Mouse (Mus musculus) midbrain, embryonic 13.5 days (tissue): ENCODE data around the gene Sdad1. TPM values are rescaled to one million over a fixed set of nuclear protein-coding genes. Genes with fewer than 3 reads are reported as not detected.

Source experiments
- ATAC-seq: fragments of 200-750 bp; cut with Nextera tagmentation; 2 replicates; pipeline ENCODE4 v1.8.0; 2017; ENCODE audit warnings: mild to moderate bottlenecking, moderate TSS enrichment, moderate library complexity
- H3K27ac ChIP-seq: fragments of 300-500 bp; sonication (generic); 2 replicates; pipeline ENCODE4 v1.5.1; 2015; ENCODE audit warnings: inconsistent platforms, mild to moderate bottlenecking, moderate library complexity
- H3K27me3 ChIP-seq: fragments of 300-500 bp; sonication (generic); 2 replicates; pipeline ENCODE4 v1.6.1; 2015; ENCODE audit warnings: mild to moderate bottlenecking, inconsistent platforms
- H3K36me3 ChIP-seq: fragments of 300-500 bp; sonication (generic); 2 replicates; pipeline ENCODE4 v1.6.1; 2015; ENCODE audit warnings: mild to moderate bottlenecking, inconsistent platforms
- H3K4me1 ChIP-seq: fragments of 300-500 bp; sonication (generic); replicated peaks from 2 replicates; pipeline ENCODE4 v1.6.1; 2015; ENCODE audit warnings: inconsistent platforms
- H3K4me2 ChIP-seq: fragments of 300-500 bp; sonication (generic); replicated peaks from 2 replicates; pipeline ENCODE4 v1.6.1; 2015; ENCODE audit warnings: moderate library complexity, mild to moderate bottlenecking, inconsistent platforms
- H3K4me3 ChIP-seq: fragments of 300-500 bp; sonication (generic); replicated peaks from 2 replicates; pipeline ENCODE4 v1.5.1; 2015; ENCODE audit warnings: mild to moderate bottlenecking, inconsistent platforms
- H3K9ac ChIP-seq: fragments of 300-500 bp; sonication (generic); replicated peaks from 2 replicates; pipeline ENCODE4 v1.6.1; 2015; ENCODE audit warnings: mild to moderate bottlenecking, inconsistent platforms
- H3K9me3 ChIP-seq: fragments of 300-500 bp; sonication (generic); 2 replicates; pipeline ENCODE4 v1.6.1; 2016; ENCODE audit warnings: mild to moderate bottlenecking, inconsistent platforms
- WGBS: fragments of 180-500 bp; shearing (Covaris S2); methylation state at CpG from one replicate; pipeline ENCODE4 v1.1.7; 2015; 5-methylcytosine and 5-hydroxymethylcytosine counted together
- polyA plus RNA-seq: library from polyadenylated mRNA; unstranded; fragments of >200 nt; fragmentation: Nextera tagmentation; extraction: Ambion mirVana; gene quantifications from 2 replicates; pipeline ENCODE4 v1.2.1, GENCODE M21; 2015

Gene Sdad1
- polyA plus RNA-seq, 1 experiment from 2014 or later, result 34.2 TPM

DNA sequence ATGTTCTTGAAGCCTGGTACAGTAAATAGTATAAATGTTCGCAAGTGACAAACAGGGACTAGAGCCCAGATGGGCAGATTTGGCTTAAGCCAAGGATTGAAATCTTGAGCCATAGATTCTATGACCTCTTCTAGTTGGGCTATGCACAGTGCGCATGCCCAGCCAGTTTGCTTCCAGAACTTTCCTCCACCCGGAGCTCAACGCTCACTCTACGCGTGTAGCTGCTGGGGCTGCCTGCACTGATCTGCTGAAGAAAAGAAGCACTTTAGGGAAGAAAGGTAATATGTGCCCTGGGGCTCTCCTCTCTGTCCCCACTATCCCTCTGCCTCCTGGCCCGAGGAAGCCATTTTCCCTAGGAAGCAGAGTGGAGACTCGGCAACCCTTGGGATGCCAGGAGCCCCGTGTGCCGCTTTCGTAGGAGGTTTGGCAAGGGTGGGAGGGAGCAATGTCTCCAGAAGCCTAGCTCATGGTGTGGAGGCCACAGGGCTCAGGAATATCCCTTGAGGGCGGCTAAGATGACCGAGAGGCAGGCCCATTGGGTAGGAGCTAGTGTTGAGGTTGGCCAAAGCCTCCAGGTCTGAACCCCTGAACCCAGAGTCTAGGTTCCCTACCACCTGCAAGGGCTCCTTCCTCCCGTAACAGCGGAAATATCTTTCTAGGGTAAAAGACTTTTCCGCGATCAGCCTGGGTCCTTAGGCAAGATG lies 21.5 kb upstream of the Sdad1 start, which contains the start of gene Art3:
Gene Art3 (plus strand): TSS at position 193 of the 704 bp plus-strand sequence.
- Histone ChIP-seq H3K4me2 (no peak within 1 kb of the TSS), H3K27ac (no peak within 1 kb of the TSS), H3K9me3 (no peaks in the 10 kb centered on the region), H3K9ac (no peak within 1 kb of the TSS), H3K4me1 (no peaks in the 10 kb centered on the region), H3K27me3 (no peaks in the 10 kb centered on the region), H3K4me3 (no peak within 1 kb of the TSS), H3K36me3 (no peaks in the 10 kb centered on the region)
- ATAC-seq, result no peak
- WGBS, result 95% methylated on average over 17 of the region's 17 CpGs

DNA sequence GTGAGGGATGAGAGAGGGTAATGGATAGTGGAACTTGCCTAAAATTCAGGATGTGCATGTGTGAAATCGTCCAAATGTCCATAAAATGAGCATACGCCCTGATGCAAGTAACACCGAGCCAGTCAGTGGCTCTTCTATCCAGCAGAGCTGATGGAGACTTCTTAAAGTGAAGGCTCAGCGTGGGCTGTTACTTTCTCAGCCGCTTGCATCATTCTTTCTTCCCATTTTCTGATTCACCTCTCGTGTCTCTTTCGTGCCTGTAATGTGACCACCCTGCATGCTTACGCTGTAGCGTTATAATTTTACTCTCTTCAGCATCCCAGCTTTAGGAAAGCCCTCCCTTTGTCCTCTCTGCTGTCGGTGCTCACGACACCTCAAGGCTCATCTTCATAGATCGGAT lies 20.8 kb upstream of the Sdad1 start:
- Histone ChIP-seq H3K4me2 (no peak overlapping the region), H3K4me1 (no peaks in the 10 kb centered on the region), H3K9me3 (no peaks in the 10 kb centered on the region), H3K9ac (no peak overlapping the region), H3K27me3 (no peaks in the 10 kb centered on the region), H3K27ac (no peak overlapping the region), H3K4me3 (no peak overlapping the region), H3K36me3 (no peaks in the 10 kb centered on the region)
- ATAC-seq, result no peak
- WGBS, result 93% methylated on average over 12 of the region's 12 CpGs

DNA sequence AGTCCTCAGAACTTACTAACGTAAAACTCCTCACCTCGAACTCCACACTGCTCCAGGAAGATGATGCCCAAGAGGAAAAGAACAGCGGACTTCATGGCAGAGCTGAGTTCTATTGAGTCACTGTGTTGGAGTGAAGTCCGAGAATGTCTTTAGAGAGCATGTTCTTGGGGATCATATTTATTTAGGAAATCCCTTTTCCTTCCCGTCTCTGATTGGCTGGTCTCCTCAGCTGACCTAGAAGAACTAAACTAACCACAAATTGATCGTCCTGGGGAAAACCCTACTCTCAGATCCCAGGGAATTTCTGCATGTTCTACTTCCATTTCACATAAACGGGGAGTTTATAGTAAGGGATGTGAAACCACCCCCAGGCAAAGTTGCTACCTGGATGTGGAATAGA lies 17.6 kb upstream of the Sdad1 start, which contains the start of gene Cxcl9:
Gene Cxcl9 (minus strand): TSS at position 151 of the 400 bp plus-strand sequence.
- no peak within 1 kb of the TSS for H3K4me2 ChIP-seq
- no peak within 1 kb of the TSS for H3K4me3 ChIP-seq
- H3K27ac ChIP-seq, result no peak within 1 kb of the TSS
- no peak for ATAC-seq
- H3K36me3 ChIP-seq, result no peaks in the 10 kb centered on the region
- H3K27me3 ChIP-seq, result no peaks in the 10 kb centered on the region
- H3K9ac ChIP-seq, result no peak within 1 kb of the TSS
- 88% methylated on average over 7 of the region's 7 CpGs for WGBS
- H3K4me1 ChIP-seq, result no peaks in the 10 kb centered on the region
- H3K9me3 ChIP-seq, result no peaks in the 10 kb centered on the region

DNA sequence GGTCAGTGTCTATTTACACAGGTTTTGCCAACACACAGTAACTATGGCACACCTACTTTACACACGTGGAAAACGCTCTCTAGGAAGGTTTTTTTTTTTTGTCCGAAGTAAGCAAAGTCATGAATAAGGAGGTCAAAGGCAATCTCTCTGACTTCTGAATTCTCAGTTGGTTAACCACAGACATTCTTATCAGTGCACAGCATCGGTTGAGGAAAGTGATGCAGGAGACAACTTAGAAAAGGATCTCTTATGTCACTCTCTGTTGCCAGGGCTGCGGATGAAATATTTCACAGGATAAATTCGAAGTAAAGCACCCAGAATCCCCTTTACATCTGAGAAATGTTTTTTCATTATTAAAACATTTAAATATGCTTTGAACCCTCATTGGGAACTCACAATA lies 17.1 kb upstream of the Sdad1 start:
- Histone ChIP-seq H3K4me2 (no peak overlapping the region), H3K27ac (no peak overlapping the region), H3K36me3 (no peaks in the 10 kb centered on the region), H3K4me3 (no peak overlapping the region), H3K4me1 (no peaks in the 10 kb centered on the region), H3K27me3 (no peaks in the 10 kb centered on the region), H3K9ac (no peak overlapping the region), H3K9me3 (no peaks in the 10 kb centered on the region)
- ATAC-seq, result no peak
- 89% methylated on average over 6 of the region's 6 CpGs for WGBS

DNA sequence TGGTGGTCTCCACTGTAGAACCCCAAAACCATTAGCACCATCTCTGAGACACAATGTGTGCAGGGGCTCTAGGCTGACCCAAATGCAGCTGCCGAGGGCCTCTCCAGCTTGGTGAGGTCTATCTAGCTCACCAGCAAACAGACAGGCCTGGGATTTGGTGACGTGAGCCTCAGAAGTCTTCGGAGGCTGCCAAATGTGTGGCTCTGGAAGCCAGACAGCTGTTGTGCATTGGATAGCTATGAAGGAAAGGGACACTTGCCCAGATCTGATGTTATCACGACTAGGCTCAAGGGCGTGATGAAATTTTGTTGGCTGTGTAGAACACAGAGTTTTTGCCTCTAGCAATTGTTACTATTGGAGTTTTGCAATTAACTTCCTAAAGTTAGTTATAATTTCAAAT lies 13.0 kb upstream of the Sdad1 start:
- Histone ChIP-seq H3K9me3 (no peaks in the 10 kb centered on the region), H3K27ac (no peak overlapping the region), H3K27me3 (no peaks in the 10 kb centered on the region), H3K9ac (no peak overlapping the region), H3K36me3 (no peaks in the 10 kb centered on the region), H3K4me1 (no peaks in the 10 kb centered on the region), H3K4me3 (no peak overlapping the region), H3K4me2 (no peak overlapping the region)
- 91% methylated on average over 5 of the region's 5 CpGs for WGBS
- ATAC-seq, result no peak

DNA sequence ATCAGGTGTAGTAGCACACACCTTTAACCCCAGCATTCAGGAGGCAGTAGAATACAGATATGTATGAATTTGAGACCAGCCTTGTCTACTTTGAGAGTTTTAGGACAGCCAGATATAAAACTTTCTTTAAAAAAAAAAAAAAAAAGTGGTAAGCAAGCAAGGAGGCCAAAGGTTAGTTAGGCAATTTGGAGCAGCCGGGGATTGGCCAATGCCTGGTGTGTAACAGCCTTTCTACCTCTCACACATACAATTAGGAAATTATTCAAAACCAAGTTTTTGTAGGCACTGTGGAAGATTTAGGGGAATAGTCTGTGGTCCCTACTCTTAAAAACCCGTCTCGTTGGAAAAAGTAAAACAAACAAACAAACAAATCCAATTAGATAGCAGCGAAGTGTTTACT lies 12.3 kb upstream of the Sdad1 start:
- Histone ChIP-seq H3K4me3 (no peak overlapping the region), H3K9me3 (no peaks in the 10 kb centered on the region), H3K27me3 (no peaks in the 10 kb centered on the region), H3K27ac (no peak overlapping the region), H3K36me3 (no peaks in the 10 kb centered on the region), H3K9ac (no peak overlapping the region), H3K4me1 (no peaks in the 10 kb centered on the region), H3K4me2 (no peak overlapping the region)
- no peak for ATAC-seq
- 91% methylated on average over 4 of the region's 4 CpGs for WGBS

DNA sequence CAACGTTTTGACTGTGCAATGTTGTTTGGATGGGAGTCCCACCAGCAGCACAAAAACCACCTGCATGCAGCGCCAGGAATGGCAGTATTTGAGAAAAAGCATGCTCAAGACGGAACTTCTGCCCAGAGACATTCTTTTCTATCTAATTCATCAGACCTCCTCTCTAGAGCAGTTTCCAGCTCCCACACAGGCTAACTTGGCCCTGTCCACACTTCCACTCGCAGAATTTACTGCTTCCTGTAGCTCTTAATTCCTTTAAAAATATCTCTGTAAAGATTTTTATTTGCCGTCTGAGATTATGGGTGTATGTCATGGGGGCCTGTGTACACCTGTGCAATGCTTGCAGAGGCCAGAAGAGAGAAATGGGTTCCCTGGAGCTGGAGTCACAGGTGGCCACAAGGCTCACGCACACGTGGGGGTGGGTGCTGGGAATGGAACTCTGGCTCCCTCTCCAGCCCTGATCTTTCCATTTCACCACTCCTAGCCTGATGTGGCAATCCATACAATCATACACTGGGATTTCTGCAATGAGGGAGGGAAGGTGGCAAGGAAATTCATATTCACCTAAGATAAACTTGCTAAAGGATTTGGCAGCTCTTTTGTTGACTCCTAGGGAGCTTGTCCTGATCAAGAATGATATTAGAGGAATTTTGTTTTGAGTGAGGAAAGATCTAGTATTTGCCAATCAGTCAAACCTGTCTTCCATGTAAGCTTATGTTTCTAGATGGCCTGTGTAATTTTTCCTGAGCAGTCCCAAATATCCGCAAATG lies 11.5 kb upstream of the Sdad1 start:
- no peak for ATAC-seq
- no peaks in the 10 kb centered on the region for H3K27me3 ChIP-seq
- no peaks in the 10 kb centered on the region for H3K9me3 ChIP-seq
- no peaks in the 10 kb centered on the region for H3K4me1 ChIP-seq
- no peak overlapping the region for H3K9ac ChIP-seq
- H3K4me2 ChIP-seq, result no peak overlapping the region
- H3K4me3 ChIP-seq, result no peak overlapping the region
- 84% methylated on average over 8 of the region's 8 CpGs for WGBS
- H3K36me3 ChIP-seq, result no peaks in the 10 kb centered on the region
- H3K27ac ChIP-seq, result no peak overlapping the region

DNA sequence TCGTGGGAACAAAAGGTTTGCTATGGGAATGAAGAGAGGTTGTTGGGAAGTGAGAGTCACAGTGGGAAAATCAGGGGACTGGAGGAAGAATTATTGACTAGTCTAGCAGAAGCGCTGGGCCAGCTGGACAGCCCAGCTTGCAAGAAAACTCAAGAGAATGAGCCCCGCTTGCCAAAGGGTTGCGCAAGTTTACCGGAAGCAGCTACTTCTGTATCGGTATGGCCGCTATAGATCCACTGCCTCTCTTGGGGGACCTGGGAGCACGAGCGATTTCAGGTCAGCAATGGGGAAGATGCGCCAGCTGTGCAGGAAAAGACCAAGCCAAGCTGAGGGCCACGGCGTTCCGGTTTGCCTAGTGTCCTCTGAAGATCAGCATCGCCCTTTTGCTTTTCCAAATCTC lies 8.3 kb upstream of the Sdad1 start:
- Histone ChIP-seq H3K36me3 (no peaks in the 10 kb centered on the region), H3K27ac (no peak overlapping the region), H3K4me2 (no peak overlapping the region), H3K4me3 (no peak overlapping the region), H3K9me3 (no peaks in the 10 kb centered on the region), H3K4me1 (no peaks in the 10 kb centered on the region), H3K9ac (no peak overlapping the region), H3K27me3 (no peaks in the 10 kb centered on the region)
- WGBS, result 92% methylated on average over 14 of the region's 14 CpGs
- no peak for ATAC-seq

DNA sequence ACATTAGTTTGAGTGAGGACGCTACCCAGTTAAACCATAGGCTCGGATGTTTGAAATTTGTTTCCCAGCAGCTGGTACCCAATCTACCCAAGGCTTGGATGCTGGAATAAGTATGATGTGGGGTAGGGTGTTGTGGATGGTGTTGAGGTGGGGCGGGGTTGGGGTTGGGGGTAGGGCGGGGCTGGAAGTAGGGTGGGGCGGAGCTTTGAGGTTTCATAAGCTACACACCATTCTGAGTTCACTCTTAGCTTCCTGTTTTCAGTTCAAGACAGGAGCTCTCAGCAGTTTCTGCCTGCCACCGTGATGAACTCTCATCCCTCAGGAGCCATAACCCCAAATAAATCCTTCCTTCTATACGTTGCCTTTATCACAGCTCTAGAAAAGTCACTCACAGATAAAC lies 7.8 kb upstream of the Sdad1 start:
- Histone ChIP-seq H3K27ac (no peak overlapping the region), H3K9ac (no peak overlapping the region), H3K36me3 (no peaks in the 10 kb centered on the region), H3K4me3 (no peak overlapping the region), H3K4me1 (no peaks in the 10 kb centered on the region), H3K27me3 (no peaks in the 10 kb centered on the region), H3K9me3 (no peaks in the 10 kb centered on the region), H3K4me2 (no peak overlapping the region)
- no peak for ATAC-seq
- WGBS, result 85% methylated on average over 7 of the region's 7 CpGs

DNA sequence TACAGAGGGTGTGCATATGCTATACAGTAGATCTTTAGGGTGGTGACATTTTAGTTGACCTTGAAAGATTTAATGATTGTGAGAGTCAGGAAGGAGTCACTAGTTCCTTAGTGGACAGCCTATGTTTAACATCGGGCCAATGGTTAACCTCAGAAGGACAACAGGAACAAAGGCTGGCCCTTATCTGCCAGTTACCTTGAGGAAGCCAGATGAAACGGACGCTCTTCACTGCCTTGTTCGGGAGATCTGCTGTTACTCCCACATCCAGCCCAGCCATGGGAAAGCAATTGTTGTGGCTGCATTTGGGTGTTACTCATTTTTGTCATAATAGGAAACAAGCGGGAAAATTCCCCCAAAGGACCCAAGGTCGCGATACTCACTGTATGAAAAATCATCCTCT lies 3.5 kb upstream of the Sdad1 start:
- Histone ChIP-seq H3K27ac (no peak overlapping the region), H3K27me3 (no peaks in the 10 kb centered on the region), H3K36me3 (no peaks in the 10 kb centered on the region), H3K4me1 (peaks cover 10% of the 10 kb centered on the region), H3K9ac (no peak overlapping the region), H3K4me2 (no peak overlapping the region), H3K9me3 (no peaks in the 10 kb centered on the region), H3K4me3 (no peak overlapping the region)
- 81% methylated on average over 7 of the region's 7 CpGs for WGBS
- no peak for ATAC-seq

DNA sequence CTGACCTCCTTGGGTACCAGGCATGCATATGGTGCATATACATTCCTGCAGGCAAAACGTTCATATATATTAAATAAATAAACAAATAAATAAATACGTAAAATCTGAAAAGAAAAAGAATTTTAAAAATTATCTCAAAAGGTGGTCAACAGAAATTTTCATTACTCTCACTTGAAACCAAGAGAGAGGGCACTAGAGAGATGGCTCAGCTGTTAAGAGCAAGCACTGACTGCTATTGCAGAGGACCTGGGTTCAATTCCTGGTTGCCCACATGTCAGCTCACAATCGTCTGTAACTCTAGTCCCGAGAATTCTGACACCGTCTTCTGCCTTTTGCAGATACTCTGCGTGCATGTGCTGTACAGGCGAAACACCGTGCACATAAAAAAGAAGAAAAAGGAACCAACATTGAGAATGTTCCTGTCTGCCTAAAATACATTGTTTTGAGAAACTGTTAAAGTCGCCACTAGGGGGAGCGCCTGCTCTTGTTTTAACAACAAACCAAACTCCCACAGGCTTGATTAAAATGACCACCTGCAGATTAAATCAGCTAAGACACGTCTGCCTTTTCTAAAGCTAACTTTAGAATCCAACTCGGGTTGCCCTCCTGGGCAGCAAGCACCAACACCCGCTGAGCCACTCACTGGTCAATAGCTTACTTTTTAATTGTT lies 1.9 kb upstream of the Sdad1 start:
- Histone ChIP-seq H3K4me3 (no peak overlapping the region), H3K27me3 (no peaks in the 10 kb centered on the region), H3K4me2 (no peak overlapping the region), H3K36me3 (0 out of 2 replicates have a peak, but pooled peaks cover 1% of the 10 kb centered on the region), H3K4me1 (peaks cover 15% of the 10 kb centered on the region), H3K27ac (no peak overlapping the region), H3K9me3 (no peaks in the 10 kb centered on the region), H3K9ac (no peak overlapping the region)
- ATAC-seq, result no peak
- 14% methylated on average over 13 of the region's 13 CpGs for WGBS

DNA sequence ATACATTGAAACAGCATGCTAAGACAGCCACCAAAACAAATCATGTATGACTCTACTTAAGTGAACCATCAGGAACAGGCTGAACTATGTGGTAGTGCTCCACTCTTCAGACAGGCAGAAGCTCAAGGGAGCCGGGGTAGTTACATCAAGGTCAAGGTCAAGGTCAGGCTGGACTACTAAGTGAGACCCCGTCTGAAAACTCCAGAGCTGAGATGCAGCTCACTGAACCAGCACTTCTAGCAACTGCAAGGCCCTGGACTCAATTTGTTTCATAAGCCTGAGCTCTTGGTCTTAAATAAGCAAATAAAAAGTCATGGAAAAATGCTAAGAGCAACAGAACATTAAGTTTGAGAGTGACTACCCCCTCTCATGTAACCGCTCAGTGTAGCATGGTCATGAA lies 6.0 kb downstream of the Sdad1 start:
- Histone ChIP-seq H3K27ac (no peak overlapping the region), H3K36me3 (peaks cover 71% of the 10 kb centered on the region), H3K4me2 (no peak overlapping the region), H3K27me3 (no peaks in the 10 kb centered on the region), H3K9me3 (no peaks in the 10 kb centered on the region), H3K9ac (no peak overlapping the region), H3K4me3 (no peak overlapping the region), H3K4me1 (peaks cover 11% of the 10 kb centered on the region)
- 88% methylated on average over 3 of the region's 3 CpGs for WGBS
- ATAC-seq, result no peak
